Mouse (Mus musculus) kidney, adult 2 months (tissue): ENCODE data around the gene Abracl.

Source experiments
- CTCF ChIP-seq: fragments of 200-500 bp; conservative IDR thresholded peaks from 2 replicates; pipeline ENCODE4 v1.5.1; 2011; ENCODE audit warnings: low read depth, mild to moderate bottlenecking, control low read depth, low read length, moderate library complexity, mixed read lengths; ENCODE audit not compliant: insufficient read depth, insufficient read length
- POLR2A ChIP-seq: fragments of 200-500 bp; IDR thresholded peaks from one replicate; pipeline ENCODE4 v1.6.1; 2011; ENCODE audit warnings: low read depth, low read length, control low read depth

- TF ChIP-seq CTCF (no peak), POLR2A (no peak)
Measured at GRCm38 (mm10) chr10:18060778-18061177, 37.7 kb upstream of the Abracl start.
